Mouse (Mus musculus) left cerebral cortex, postnatal 4 days (tissue): Measurements from ENCODE around the gene 1110008P14Rik. TPM values are rescaled to one million over a fixed set of nuclear protein-coding genes. Genes with fewer than 3 reads are reported as not detected.
A peak's percentile ranks its signal among the peaks of the same experiment; 100 is the strongest.

Experiments used
- DNase-seq: peaks from one replicate; pipeline ENCODE4 v3.0.0-alpha.2; 2022
- intact Hi-C: fragments of 180-260 bp; cut with DNase I; formaldehyde crosslinking; loops from one replicate; pipeline ENCODE4 v1.15.1; 2025
- total RNA-seq, 2 experiments: library from RNA; stranded (reverse); gene quantifications; 2 replicates each; pipeline ENCODE4 v1.2.3; 2021

1110008P14Rik gene
- total RNA-seq, 2 experiments from 2014 or later = 101 to 110 TPM

DNA sequence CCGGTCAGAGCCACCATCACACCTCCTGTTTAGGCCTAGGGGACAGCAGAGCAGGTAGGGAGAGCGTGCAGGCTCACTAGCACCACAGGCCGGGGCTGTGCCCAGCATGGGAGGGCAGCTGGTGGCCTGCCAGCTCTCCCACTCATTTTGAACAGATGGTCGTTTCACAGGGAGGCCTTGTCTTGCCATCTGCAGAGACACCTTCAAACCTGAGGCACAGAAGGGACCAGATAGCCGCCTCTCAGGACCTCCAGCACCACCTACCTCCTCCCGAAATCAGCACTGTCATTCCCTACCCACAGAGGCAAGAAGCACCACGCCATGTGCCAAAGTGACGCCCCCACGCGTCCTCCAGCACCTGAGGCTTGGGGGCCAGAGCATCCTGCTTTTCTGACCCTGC lies 37.7 kb downstream of the 1110008P14Rik start:
- peak; percentile 71 for DNase-seq
- intact Hi-C loops = no loop called here

DNA sequence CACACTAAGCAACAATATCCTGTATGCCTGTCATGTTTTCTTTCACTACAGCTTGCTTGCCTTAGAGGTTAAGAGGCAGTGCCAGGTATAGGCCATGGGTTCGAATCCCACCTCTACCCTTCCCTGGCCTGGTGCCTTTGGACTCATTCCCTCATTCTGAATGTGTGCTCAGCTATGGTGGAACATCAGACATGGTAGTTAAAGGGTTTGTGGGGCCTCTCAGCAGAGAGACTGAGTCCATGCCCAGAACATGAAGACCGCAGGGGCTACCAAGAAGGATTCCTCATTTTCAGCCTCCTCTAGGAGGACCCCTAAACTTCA lies 38.4 kb downstream of the 1110008P14Rik start:
- DNase-seq = no peak
- intact Hi-C loops = no loop called here

DNA sequence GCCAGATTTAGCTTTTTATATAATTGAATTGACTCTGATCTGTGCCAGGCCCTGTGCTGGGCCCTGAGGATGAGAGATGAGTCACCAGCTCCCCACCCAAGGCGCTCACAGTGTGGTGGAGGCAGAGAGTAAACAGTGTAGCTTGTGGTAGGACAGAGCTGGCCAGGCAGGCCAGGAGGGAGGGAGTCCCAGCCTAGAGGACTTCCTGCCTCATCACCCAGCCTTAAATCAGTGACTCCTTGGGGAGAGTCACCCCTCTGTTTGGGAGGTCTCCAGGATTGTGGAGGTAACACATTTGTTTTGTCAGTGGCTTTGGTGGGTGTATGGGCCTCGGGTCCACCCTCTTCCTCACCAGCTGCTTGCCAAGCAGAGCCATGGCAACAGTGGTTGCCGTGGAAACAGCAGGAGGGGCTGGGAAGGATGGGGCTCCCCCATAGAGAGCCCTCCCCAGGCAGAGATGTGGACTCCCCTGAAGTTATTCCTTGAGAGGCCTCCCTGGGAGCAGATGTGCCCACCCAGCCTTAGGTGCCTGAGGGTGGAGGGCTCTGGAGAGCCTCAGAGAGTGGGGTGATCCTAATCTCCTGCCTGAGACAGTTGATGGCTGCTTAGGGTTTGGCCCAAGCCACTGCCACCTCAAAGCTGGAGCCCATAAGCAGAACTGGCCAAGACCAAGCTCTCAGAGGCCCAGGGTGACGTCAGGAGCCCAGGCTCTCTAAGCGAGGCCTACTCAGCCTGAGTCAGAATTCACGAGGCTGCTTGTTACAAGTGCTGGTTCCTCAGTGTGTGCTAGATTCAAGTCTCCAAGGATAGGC lies 39.0 kb downstream of the 1110008P14Rik start:
- intact Hi-C loops = no loop called here
- no peak for DNase-seq

DNA sequence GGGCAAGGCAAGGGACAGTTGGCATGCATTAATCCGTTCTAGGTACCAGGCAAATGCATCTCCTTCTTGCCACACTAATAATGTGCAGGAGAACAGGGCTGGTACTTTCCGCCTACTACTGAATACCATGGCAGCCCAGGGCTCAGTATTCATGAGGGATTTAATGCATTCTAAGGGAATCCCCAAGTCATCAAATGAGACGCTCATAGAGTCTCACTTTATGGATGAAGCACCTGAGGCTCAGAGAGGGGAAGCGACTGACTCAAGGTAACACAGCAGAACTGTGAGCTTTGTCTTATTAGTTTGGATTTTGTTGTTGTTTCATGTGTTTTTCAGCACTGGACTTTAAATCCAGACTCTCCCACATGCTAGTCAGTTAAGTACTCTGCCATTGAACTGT lies 39.7 kb downstream of the 1110008P14Rik start:
- intact Hi-C loops = no loop called here
- no peak for DNase-seq

DNA sequence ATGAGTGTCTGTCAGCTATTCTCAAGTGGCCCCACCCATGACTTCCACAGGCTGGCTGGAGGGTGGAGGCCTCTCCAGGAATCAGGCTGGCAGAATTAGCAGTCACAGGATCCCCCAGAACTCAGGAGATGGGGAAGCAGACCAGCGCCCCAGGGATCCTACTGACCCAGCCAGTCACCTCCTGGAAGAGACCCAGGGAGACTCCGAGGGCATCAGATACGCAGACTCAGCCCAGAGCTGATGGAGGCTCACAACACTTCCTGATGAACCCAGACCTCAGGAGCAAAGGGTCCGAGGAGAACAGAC lies 40.2 kb downstream of the 1110008P14Rik start:
- intact Hi-C loops = no loop called here
- DNase-seq = no peak

DNA sequence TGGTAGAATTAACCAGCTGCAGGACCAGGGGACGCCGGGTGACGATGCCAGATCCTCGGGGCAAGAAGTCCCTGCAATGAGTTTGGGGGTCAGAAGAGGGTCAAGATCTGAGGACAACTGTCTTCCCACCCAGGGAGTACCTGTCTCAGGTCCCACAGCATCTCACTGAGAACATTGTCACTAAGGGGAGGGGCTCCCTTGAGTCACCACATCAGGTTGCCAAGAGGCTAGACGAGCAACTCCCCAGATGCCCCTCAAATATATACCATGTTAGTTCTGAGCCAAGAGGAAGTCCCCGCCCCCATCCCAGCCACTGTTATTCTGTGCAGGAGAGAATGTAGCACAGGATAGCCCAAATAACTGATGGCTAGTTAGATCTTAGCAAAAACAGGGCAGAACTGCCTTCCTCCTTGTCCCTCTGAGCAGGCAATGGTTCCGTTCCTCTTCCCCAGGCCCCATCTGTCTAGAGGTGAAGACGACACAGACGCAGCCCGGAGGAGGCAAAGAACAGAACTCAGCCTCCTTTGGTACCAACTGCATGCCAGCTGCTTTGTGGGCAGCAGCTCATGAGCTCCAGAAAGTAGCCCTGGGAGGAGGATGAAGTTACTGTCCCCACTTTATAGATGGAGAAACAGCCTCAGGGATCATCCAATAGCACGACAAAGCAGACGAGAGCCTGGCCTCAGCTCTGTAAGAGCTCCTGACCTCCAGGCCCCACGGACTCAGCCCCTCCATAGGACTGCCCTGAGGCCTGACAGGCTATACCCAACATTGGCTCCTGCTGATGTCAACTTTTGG lies 40.7 kb downstream of the 1110008P14Rik start:
- no peak for DNase-seq
- intact Hi-C loops = no loop called here

DNA sequence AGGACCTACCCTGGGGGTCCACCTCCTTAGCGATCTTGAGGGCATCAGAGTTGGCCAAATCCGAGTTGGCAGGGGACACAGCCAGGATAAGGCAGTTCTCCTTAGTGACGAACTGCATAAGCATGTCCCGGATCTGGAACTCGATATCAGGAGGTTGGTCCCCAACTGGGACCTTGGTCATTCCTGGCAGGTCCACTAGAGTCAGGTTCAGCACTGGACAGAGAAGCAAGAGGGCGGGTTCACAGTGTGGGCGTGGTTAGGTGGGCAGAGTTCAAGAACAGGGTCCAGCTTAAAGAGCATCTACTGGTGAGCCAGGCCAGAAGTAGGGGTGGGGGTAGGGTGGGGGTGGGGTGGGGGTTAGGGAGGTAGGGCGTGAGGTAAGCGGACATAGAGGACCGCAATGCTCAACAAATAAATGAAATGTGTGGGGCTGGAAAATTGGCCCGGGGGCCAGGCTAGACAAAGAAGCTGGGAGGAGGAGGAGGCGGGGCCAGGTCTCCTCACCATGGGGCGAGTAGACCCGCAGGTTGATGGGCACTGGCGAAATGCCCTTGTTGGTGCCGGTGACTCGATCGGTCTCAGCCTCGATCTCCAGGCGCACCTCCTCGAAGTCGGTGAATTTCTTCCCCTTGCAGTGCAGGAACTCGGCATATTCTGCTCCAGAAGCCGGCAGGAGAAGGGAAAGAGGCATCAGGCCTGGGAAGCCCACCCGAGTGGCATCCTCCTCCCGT lies 41.7 kb downstream of the 1110008P14Rik start:
- no peak for DNase-seq
- intact Hi-C loops = no loop called here

DNA sequence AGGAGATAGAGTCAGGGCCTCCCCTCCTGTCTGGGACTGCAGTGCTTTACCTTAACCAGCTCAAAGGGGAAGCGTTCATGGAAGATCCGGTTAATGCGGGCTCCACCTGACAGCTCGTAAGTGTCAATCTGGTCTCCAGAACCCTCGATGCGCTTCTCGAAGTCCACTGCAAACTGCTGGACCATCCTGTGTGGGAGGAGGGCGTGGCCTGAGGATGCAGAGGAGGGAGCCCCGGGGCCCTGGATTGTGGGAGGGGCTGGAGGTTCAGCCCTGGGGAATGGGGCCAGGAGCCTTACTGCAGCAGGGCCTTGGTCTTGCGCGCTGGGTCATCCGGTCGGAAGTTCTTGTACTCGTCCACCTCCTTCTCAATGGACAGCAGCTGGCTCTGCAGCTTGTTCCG lies 45.9 kb downstream of the 1110008P14Rik start:
- intact Hi-C loops = no loop called here
- no peak for DNase-seq

DNA sequence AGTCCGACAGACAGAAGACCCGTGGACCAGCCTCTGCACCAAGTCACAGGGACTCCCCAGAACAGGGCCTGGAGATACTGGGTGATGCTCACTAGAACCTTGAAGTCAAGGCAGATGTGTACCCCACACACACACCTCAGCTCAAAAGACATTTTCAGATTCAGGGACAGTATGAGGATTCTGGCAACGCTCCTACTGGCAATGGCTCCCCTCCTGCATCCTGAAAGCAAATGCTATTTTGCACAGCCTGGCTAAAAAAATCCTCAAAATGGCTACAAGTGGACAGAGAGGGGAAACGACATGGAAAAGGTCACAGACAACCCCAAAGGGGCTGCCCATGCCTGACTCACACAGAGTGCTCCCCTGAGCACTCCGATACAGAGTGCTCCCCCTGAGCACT lies 49.6 kb downstream of the 1110008P14Rik start:
- DNase-seq = no peak
- intact Hi-C loops = no loop called here

DNA sequence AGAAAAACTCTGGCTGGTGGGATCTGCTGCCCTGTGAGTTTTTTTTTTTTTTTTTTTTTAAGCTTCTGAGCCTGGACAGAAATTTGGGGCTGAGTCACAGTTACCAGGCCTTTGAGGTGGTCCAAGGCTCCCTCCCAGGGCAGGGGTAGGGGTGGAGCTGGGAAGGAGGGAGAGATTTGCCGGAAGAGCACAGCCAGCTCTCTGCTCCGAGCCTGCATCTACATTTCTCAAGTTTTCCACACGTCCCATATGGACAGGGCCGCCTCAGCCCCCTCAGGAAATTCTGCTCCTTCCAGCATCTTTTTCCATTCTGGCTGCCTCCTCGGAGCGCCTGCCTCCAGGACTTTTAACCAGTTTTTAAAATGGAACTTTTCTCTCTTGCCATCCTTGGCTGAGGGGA lies 52.2 kb downstream of the 1110008P14Rik start:
- intact Hi-C loops = no loop called here
- DNase-seq = no peak

DNA sequence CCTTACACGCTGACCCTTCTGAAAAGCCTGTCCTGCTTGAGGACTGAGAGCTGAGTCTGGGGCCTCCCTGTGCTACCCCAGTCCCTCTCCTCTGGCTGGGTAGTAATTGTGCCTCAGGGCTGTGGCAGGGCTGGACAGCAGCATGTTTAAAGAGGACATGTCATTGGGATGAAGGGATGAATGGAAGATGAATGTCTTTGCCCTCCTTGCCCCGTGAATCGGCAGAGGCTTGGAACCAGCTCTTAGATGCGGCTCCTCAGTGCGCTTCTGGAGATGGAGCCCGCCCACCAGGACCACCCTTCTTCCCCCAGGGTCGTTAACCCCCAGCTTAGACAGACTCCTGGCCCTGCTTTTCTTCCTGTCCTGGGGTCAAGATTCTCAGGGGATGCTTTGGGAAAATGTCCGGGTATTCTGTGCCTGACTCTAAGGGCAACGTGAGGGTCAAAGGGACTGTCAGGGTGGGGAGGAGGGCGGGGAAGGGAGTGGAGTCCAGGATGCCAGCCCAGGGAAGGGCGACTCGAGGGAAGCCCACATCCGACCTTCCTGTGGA lies 52.8 kb downstream of the 1110008P14Rik start:
- no peak for DNase-seq
- intact Hi-C loops = no loop called here

DNA sequence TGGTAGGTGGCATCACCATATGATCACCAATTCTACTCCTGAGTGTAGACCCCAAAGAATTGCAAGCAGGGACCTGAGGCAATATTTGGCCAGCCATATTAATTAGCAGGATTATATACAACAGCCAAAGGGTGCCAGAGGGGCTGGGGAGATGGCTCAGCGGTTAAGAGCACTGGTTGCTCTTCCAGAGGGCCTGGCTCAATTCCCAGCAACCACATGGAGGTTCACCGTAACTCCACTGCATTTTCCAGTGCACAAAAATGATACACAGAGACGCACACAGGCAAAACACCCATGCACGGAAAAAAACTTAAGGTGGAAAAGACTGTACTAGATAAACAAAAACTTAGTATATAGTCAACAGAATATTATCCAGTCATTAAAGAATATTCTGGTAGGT lies 54.5 kb downstream of the 1110008P14Rik start:
- DNase-seq = no peak
- intact Hi-C loops = no loop called here

Other genes with a start within 250 kb of the 1110008P14Rik start
- 100 to 1,000 TPM; 327 to 335 TPM for gene Prrc2b, start 230.9 kb downstream of the 1110008P14Rik start, total RNA-seq
- 10 to 100 TPM; 36.5 to 37.1 TPM for gene Pomt1, start 145.3 kb downstream of the 1110008P14Rik start, total RNA-seq
- 10 to 100 TPM; 61.8 to 62.5 TPM for gene Uck1, start 121.8 kb downstream of the 1110008P14Rik start, total RNA-seq
- 10 to 100 TPM; 75.6 to 81.7 TPM for gene Golga2, start 94.6 kb downstream of the 1110008P14Rik start, total RNA-seq
- 100 to 1,000 TPM; 228 to 230 TPM for gene Swi5, start 93.9 kb downstream of the 1110008P14Rik start, total RNA-seq
- 100 to 1,000 TPM in 1 of 2 experiments, 10 to 100 TPM in 1; 87.7 to 101 TPM for gene Ciz1, start 29.6 kb downstream of the 1110008P14Rik start, total RNA-seq
- gene Dnm1, start 28.6 kb downstream of the 1110008P14Rik start, total RNA-seq = 100 to 1,000 TPM; 241 to 308 TPM
- 1 to 10 TPM; 1.9 TPM for gene Lcn2, start 6.3 kb upstream of the 1110008P14Rik start, total RNA-seq
- 10 to 100 TPM; 44.9 to 48.1 TPM for gene Ptges2, start 14.0 kb upstream of the 1110008P14Rik start, total RNA-seq
- gene Naif1, start 68.5 kb upstream of the 1110008P14Rik start, total RNA-seq = 1 to 10 TPM; 3.1 to 4.0 TPM
- gene Slc25a25, start 69.5 kb upstream of the 1110008P14Rik start, total RNA-seq = 10 to 100 TPM; 47.9 to 50.8 TPM
- gene Fam102a, start 153.4 kb upstream of the 1110008P14Rik start, total RNA-seq = 10 to 100 TPM; 18.8 to 20.1 TPM
- 10 to 100 TPM; 74.3 to 76.8 TPM for gene Dpm2, start 188.9 kb upstream of the 1110008P14Rik start, total RNA-seq
- 10 to 100 TPM in 1 of 2 experiments, 1 to 10 TPM in 1; 9.4 to 11.5 TPM for gene Pip5kl1, start 192.9 kb upstream of the 1110008P14Rik start, total RNA-seq
- under 1 TPM; 0.62 to 0.84 TPM for gene 9430097D07Rik, start 193.7 kb upstream of the 1110008P14Rik start, total RNA-seq
- gene St6galnac4, start 205.2 kb upstream of the 1110008P14Rik start, total RNA-seq = 10 to 100 TPM; 35.7 to 38.4 TPM
- 10 to 100 TPM; 78.8 to 91.8 TPM for gene St6galnac6, start 217.8 kb upstream of the 1110008P14Rik start, total RNA-seq
- gene Ak1, start 239.8 kb upstream of the 1110008P14Rik start, total RNA-seq = 100 to 1,000 TPM; 100 to 106 TPM